Mouse (Mus musculus) brain, embryonic 14.5 days (tissue): ENCODE measurements around the gene Tigd3. TPM values are rescaled to one million over a fixed set of nuclear protein-coding genes. Genes with fewer than 3 reads are reported as not detected.

ENCODE experiments used
- DNase-seq: peaks from one replicate; pipeline ENCODE4 v3.0.0-alpha.2; 2011; ENCODE audit warnings: low read depth
- CTCF ChIP-seq: fragments of 200-500 bp; IDR thresholded peaks from 2 replicates; pipeline ENCODE4 v1.5.1; 2012; ENCODE audit warnings: inconsistent platforms, mild to moderate bottlenecking, moderate library complexity, borderline replicate concordance; ENCODE audit not compliant: insufficient read depth, insufficient read length; ENCODE audit errors: extremely low read depth
- POLR2A ChIP-seq: fragments of 200-500 bp; IDR thresholded peaks from 2 replicates; pipeline ENCODE4 v1.6.1; 2012; ENCODE audit warnings: mild to moderate bottlenecking, inconsistent platforms, borderline replicate concordance; ENCODE audit not compliant: poor library complexity, insufficient read depth, insufficient read length, severe bottlenecking; ENCODE audit errors: extremely low read depth
- polyA plus RNA-seq: library from polyadenylated mRNA; depleted of rRNA; stranded (reverse); fragments of >200 nt; gene quantifications from 2 replicates; pipeline ENCODE4 v1.2.3, GENCODE M21; 2012; rRNA removed

Gene Tigd3
- 15.2 and 15.5 TPM in 2 replicates for polyA plus RNA-seq

GRCm38 (mm10) chr19:5894002-5894678 lies at the start of gene Tigd3:
Gene Tigd3, minus strand, starts transcription at chr19:5894149.
- DNase-seq: peak; percentile 99
- TF ChIP-seq POLR2A (peak; percentile 98), CTCF (no peak)

GRCm38 (mm10) chr19:5943404-5943803 lies 49.5 kb upstream of the Tigd3 start:
- no peak for DNase-seq
- no peak for TF ChIP-seq CTCF
- TF ChIP-seq POLR2A: no peak

GRCm38 (mm10) chr19:5942581-5942980 lies 48.6 kb upstream of the Tigd3 start:
- TF ChIP-seq CTCF: no peak
- TF ChIP-seq POLR2A: no peak

GRCm38 (mm10) chr19:5940656-5941055 lies 46.7 kb upstream of the Tigd3 start:
- TF ChIP-seq POLR2A (no peak), CTCF (no peak)
- DNase-seq: no peak

More at GRCm38 (mm10) chr19:5942581-5942980, 48.6 kb upstream of the Tigd3 start:
- no peak for DNase-seq

- peak; percentile 77 for DNase-seq
- TF ChIP-seq CTCF: no peak
- no peak for TF ChIP-seq POLR2A
Observed at GRCm38 (mm10) chr19:5940173-5940572, 46.2 kb upstream of the Tigd3 start.

- no peak for TF ChIP-seq POLR2A
- TF ChIP-seq CTCF: no peak
- no peak for DNase-seq
Observed at GRCm38 (mm10) chr19:5939715-5940114, 45.8 kb upstream of the Tigd3 start.

- no peak for DNase-seq
- no peak for TF ChIP-seq POLR2A
- no peak for TF ChIP-seq CTCF
Observed at GRCm38 (mm10) chr19:5938516-5938915, 44.6 kb upstream of the Tigd3 start.

GRCm38 (mm10) chr19:5937836-5938406 lies 44.0 kb upstream of the Tigd3 start:
- DNase-seq: peak; percentile 64
- TF ChIP-seq POLR2A: no peak

- TF ChIP-seq POLR2A (no peak), CTCF (no peak)
- peak; percentile 43 for DNase-seq
Observed at GRCm38 (mm10) chr19:5937095-5937835, 43.3 kb upstream of the Tigd3 start.

GRCm38 (mm10) chr19:5935691-5936090 lies 41.7 kb upstream of the Tigd3 start:
- DNase-seq: no peak
- TF ChIP-seq CTCF (no peak), POLR2A (no peak)

GRCm38 (mm10) chr19:5935266-5935665 lies 41.3 kb upstream of the Tigd3 start:
- no peak for DNase-seq
- TF ChIP-seq CTCF (no peak), POLR2A (no peak)

- DNase-seq: peak; percentile 65
- no peak for TF ChIP-seq POLR2A
Observed at GRCm38 (mm10) chr19:5929634-5930596, 36.0 kb upstream of the Tigd3 start.

GRCm38 (mm10) chr19:5928546-5928945 lies 34.6 kb upstream of the Tigd3 start:
- DNase-seq: no peak
- no peak for TF ChIP-seq CTCF
- TF ChIP-seq POLR2A: no peak
